Mouse (Mus musculus) mesoderm, embryonic 11.5 days (tissue): Measurements from ENCODE around the gene Hdac4.

ENCODE experiments used
- DNase-seq: peaks from one replicate; pipeline ENCODE4 v3.0.0-alpha.2; 2012; ENCODE audit warnings: low read depth, low spot score

The Hdac4 gene

GRCm38 (mm10) chr1:91968710-91969379 lies 226.7 kb downstream of the Hdac4 start:
- DNase-seq: peak; percentile 75

GRCm38 (mm10) chr1:91967041-91967440 lies 228.5 kb downstream of the Hdac4 start:
- DNase-seq: no peak

GRCm38 (mm10) chr1:91964486-91965335 lies 230.8 kb downstream of the Hdac4 start:
- DNase-seq: no peak

- peak; percentile 60 for DNase-seq
These were observed 233.2 kb downstream of the Hdac4 start for GRCm38 (mm10) chr1:91962256-91962655.

- no peak for DNase-seq
These were observed 234.3 kb downstream of the Hdac4 start for GRCm38 (mm10) chr1:91961231-91961630.

- DNase-seq: no peak
These were observed 235.6 kb downstream of the Hdac4 start for GRCm38 (mm10) chr1:91959891-91960290.

- DNase-seq: no peak
These were observed 236.5 kb downstream of the Hdac4 start for GRCm38 (mm10) chr1:91959044-91959443.

GRCm38 (mm10) chr1:91956229-91956628 lies 239.3 kb downstream of the Hdac4 start:
- no peak for DNase-seq

- no peak for DNase-seq
These were observed 240.5 kb downstream of the Hdac4 start for GRCm38 (mm10) chr1:91954954-91955353.

GRCm38 (mm10) chr1:91952912-91953311 lies 242.6 kb downstream of the Hdac4 start:
- peak; percentile 30 for DNase-seq

- no peak for DNase-seq
These were observed 248.1 kb downstream of the Hdac4 start for GRCm38 (mm10) chr1:91947441-91947840.

- no peak for DNase-seq
These were observed 252.9 kb downstream of the Hdac4 start for GRCm38 (mm10) chr1:91942583-91942982.

GRCm38 (mm10) chr1:91942031-91942430 lies 253.5 kb downstream of the Hdac4 start:
- DNase-seq: no peak

GRCm38 (mm10) chr1:91941094-91941493 lies 254.4 kb downstream of the Hdac4 start:
- no peak for DNase-seq

- no peak for DNase-seq
These were observed 260.3 kb downstream of the Hdac4 start for GRCm38 (mm10) chr1:91935171-91935570.

- DNase-seq: no peak
These were observed 261.8 kb downstream of the Hdac4 start for GRCm38 (mm10) chr1:91933681-91934080.

- no peak for DNase-seq
These were observed 263.3 kb downstream of the Hdac4 start for GRCm38 (mm10) chr1:91932221-91932620.

GRCm38 (mm10) chr1:91931786-91932185 lies 263.7 kb downstream of the Hdac4 start:
- DNase-seq: no peak

GRCm38 (mm10) chr1:91931196-91931595 lies 264.3 kb downstream of the Hdac4 start:
- no peak for DNase-seq

- DNase-seq: no peak
These were observed 266.4 kb downstream of the Hdac4 start for GRCm38 (mm10) chr1:91929051-91929450.

GRCm38 (mm10) chr1:91927536-91928315 lies 267.8 kb downstream of the Hdac4 start:
- DNase-seq: no peak

GRCm38 (mm10) chr1:91923567-91923966 lies 271.9 kb downstream of the Hdac4 start:
- no peak for DNase-seq
